18 mouse cellular contexts compared by ENCODE assay signal in genomic region chr10:84494432-84494831, GRCm38 (mm10).
"Had no signal": no experiment of that assay in that cellular context is flagged by ENCODE, and none has a peak within 500 bp of the region (broad histone marks: within the 10 kb centered on the region; RNA-seq: fewer than 3 reads in every experiment).

No protein-coding gene starts in this region.

- DNase-seq: kidney, postnatal 36 days; layer of hippocampus, postnatal 36 days; liver, embryonic 13.5 days; lung, adult 2 months; lung, postnatal 14 days; lung, postnatal 4 days; retina, postnatal 1 day; right cerebral cortex, postnatal 25 days; spleen, adult 18-20 months; thymus, adult 2 months; thymus, postnatal 14 days; thymus, postnatal 4 days had no signal

- H3K27ac ChIP-seq: kidney, postnatal 0 days; left cerebral cortex, adult 2 months; liver, embryonic 13.5 days; midbrain, embryonic 12.5 days; midbrain, embryonic 15.5 days; neural tube, embryonic 13.5 days; stomach, embryonic 15.5 days had no signal

- H3K9ac ChIP-seq: liver, embryonic 13.5 days; midbrain, embryonic 12.5 days; midbrain, embryonic 15.5 days; neural tube, embryonic 13.5 days; stomach, embryonic 15.5 days had no signal

- H3K4me2 ChIP-seq: liver, embryonic 13.5 days; midbrain, embryonic 12.5 days; midbrain, embryonic 15.5 days; neural tube, embryonic 13.5 days; stomach, embryonic 15.5 days had no signal

- H3K27me3 ChIP-seq: liver, embryonic 13.5 days; midbrain, embryonic 12.5 days; midbrain, embryonic 15.5 days; neural tube, embryonic 13.5 days; stomach, embryonic 15.5 days had no signal

- H3K4me3 ChIP-seq: left cerebral cortex, adult 2 months; liver, embryonic 13.5 days; midbrain, embryonic 12.5 days; midbrain, embryonic 15.5 days; neural tube, embryonic 13.5 days; stomach, embryonic 15.5 days had no signal

- ATAC-seq: midbrain, embryonic 15.5 days had no signal

- H3K9me3 ChIP-seq: liver, embryonic 13.5 days; midbrain, embryonic 12.5 days; midbrain, embryonic 15.5 days; neural tube, embryonic 13.5 days; stomach, embryonic 15.5 days had no signal

- H3K36me3 ChIP-seq: liver, embryonic 13.5 days; midbrain, embryonic 12.5 days; midbrain, embryonic 15.5 days; neural tube, embryonic 13.5 days; stomach, embryonic 15.5 days had no signal

- H3K4me1 ChIP-seq: midbrain, embryonic 12.5 days; midbrain, embryonic 15.5 days; neural tube, embryonic 13.5 days; stomach, embryonic 15.5 days had no signal
